Mouse (Mus musculus) MEL (cell line): ENCODE data around the gene Slc35e2. TPM values are rescaled to one million over a fixed set of nuclear protein-coding genes. Genes with fewer than 3 reads are reported as not detected.

Source experiments
- DNase-seq: peaks from one replicate; pipeline ENCODE4 v3.0.0; 2011; ENCODE audit warnings: low read depth, low spot score
- H3K27ac ChIP-seq: 2 replicates; pipeline ENCODE4 v1.5.1; 2012; ENCODE audit warnings: low read depth, mild to moderate bottlenecking, control low read depth, low read length, moderate library complexity; ENCODE audit not compliant: control insufficient read depth
- H3K27me3 ChIP-seq, 2 experiments: fragments of 150-350 bp in 1 of 2; sonication (generic) in 1 of 2; 2 replicates each; pipeline ENCODE4 v1.6.1; 2012; ENCODE audit warnings: low read length in 2 of 2, mild to moderate bottlenecking in 2 of 2, improper control_type of control experiment in 1 of 2, moderate library complexity in 1 of 2; ENCODE audit not compliant: insufficient read depth in 2 of 2, control insufficient read depth in 1 of 2
- H3K36me3 ChIP-seq, 2 experiments: 2 replicates each; pipeline ENCODE4 v1.6.1; 2012 to 2014; ENCODE audit warnings: low read length in 2 of 2, improper control_type of control experiment in 1 of 2, inconsistent platforms in 1 of 2, mild to moderate bottlenecking in 1 of 2; ENCODE audit not compliant: insufficient read depth in 2 of 2, control insufficient read depth in 1 of 2
- H3K4me1 ChIP-seq, 2 experiments: fragments of 150-350 bp in 1 of 2; sonication (generic) in 1 of 2; 2 replicates each; pipeline ENCODE4 v1.6.1; 2012; ENCODE audit warnings: low read length in 2 of 2, improper control_type of control experiment in 1 of 2, mild to moderate bottlenecking in 1 of 2; ENCODE audit not compliant: insufficient read depth in 2 of 2, control insufficient read depth in 1 of 2
- H3K4me3 ChIP-seq, 2 experiments: fragments of 150-350 bp in 1 of 2; sonication (generic) in 1 of 2; 2 replicates each; pipeline ENCODE4 v1.5.1; 2012; ENCODE audit warnings: low read depth in 2 of 2, low read length in 2 of 2, mild to moderate bottlenecking in 2 of 2, moderate library complexity in 2 of 2, control low read depth in 1 of 2, improper control_type of control experiment in 1 of 2; ENCODE audit not compliant: control insufficient read depth in 1 of 2, insufficient read depth in 1 of 2
- H3K79me2 ChIP-seq: 2 replicates; pipeline ENCODE4 v1.6.1; 2012; ENCODE audit warnings: mild to moderate bottlenecking, low read length, moderate library complexity; ENCODE audit not compliant: control insufficient read depth, poor library complexity, insufficient read depth
- H3K9ac ChIP-seq: 2 replicates; pipeline ENCODE4 v1.6.1; 2012; ENCODE audit warnings: low read depth, mild to moderate bottlenecking, control low read depth, low read length, moderate library complexity; ENCODE audit not compliant: control insufficient read depth, poor library complexity, severe bottlenecking
- H3K9me3 ChIP-seq: fragments of 150-350 bp; sonication (generic); replicated peaks from 2 replicates; pipeline ENCODE4 v1.6.1; 2012; ENCODE audit warnings: mild to moderate bottlenecking, low read length, improper control_type of control experiment, moderate library complexity; ENCODE audit not compliant: insufficient read depth
- CHD2 ChIP-seq: IDR thresholded peaks from 2 replicates; pipeline ENCODE4 v1.6.1; 2011; ENCODE audit warnings: low read length, improper control_type of control experiment
- E2F4 ChIP-seq: IDR thresholded peaks from 2 replicates; pipeline ENCODE4 v1.6.1; 2011; ENCODE audit warnings: low read depth, low read length, improper control_type of control experiment, borderline replicate concordance
- ELF1 ChIP-seq: IDR thresholded peaks from 2 replicates; pipeline ENCODE4 v1.6.1; 2014; ENCODE audit warnings: low read depth, mild to moderate bottlenecking, inconsistent platforms, low read length, improper control_type of control experiment, moderate library complexity
- EP300 ChIP-seq, 2 experiments: IDR thresholded peaks; 2 replicates each; pipeline ENCODE4 v1.6.1; 2011; ENCODE audit warnings: improper control_type of control experiment in 2 of 2, low read length in 2 of 2, low read depth in 1 of 2, mild to moderate bottlenecking in 1 of 2
- ETS1 ChIP-seq: IDR thresholded peaks from 2 replicates; pipeline ENCODE4 v1.6.1; 2012; ENCODE audit warnings: low read depth, mild to moderate bottlenecking, inconsistent platforms, low read length, improper control_type of control experiment, moderate library complexity
- GABPA ChIP-seq: IDR thresholded peaks from 2 replicates; pipeline ENCODE4 v1.6.1; 2012; ENCODE audit warnings: low read depth, mild to moderate bottlenecking, inconsistent platforms, low read length, improper control_type of control experiment, moderate library complexity
- GATA1 ChIP-seq: IDR thresholded peaks from 2 replicates; pipeline ENCODE4 v1.6.1; 2011; ENCODE audit warnings: low read depth, low read length, improper control_type of control experiment
- HCFC1 ChIP-seq: IDR thresholded peaks from 2 replicates; pipeline ENCODE4 v1.6.1; 2012; ENCODE audit warnings: low read depth, mild to moderate bottlenecking, inconsistent platforms, low read length, improper control_type of control experiment, moderate library complexity
- JUND ChIP-seq: IDR thresholded peaks from 2 replicates; pipeline ENCODE4 v1.6.1; 2011; ENCODE audit warnings: low read depth, mild to moderate bottlenecking, improper control_type of control experiment, low read length
- KAT2A ChIP-seq: conservative IDR thresholded peaks from 2 replicates; pipeline ENCODE4 v1.6.1; 2012; ENCODE audit warnings: low read depth, low read length, improper control_type of control experiment, inconsistent platforms
- MAFK ChIP-seq: IDR thresholded peaks from 2 replicates; pipeline ENCODE4 v1.6.1; 2011; ENCODE audit warnings: low read depth, mild to moderate bottlenecking, low read length, improper control_type of control experiment, borderline replicate concordance
- MAX ChIP-seq: IDR thresholded peaks from 2 replicates; pipeline ENCODE4 v1.6.1; 2011; ENCODE audit warnings: low read length, improper control_type of control experiment
- MAZ ChIP-seq: IDR thresholded peaks from 2 replicates; pipeline ENCODE4 v1.6.1; 2012; ENCODE audit warnings: low read depth, mild to moderate bottlenecking, inconsistent platforms, low read length, improper control_type of control experiment
- MEF2A ChIP-seq: IDR thresholded peaks from 2 replicates; pipeline ENCODE4 v1.6.1; 2014; ENCODE audit warnings: low read depth, mild to moderate bottlenecking, inconsistent platforms, low read length, improper control_type of control experiment; ENCODE audit not compliant: poor library complexity, insufficient replicate concordance, severe bottlenecking; ENCODE audit errors: extremely low read depth
- MXI1 ChIP-seq: IDR thresholded peaks from 2 replicates; pipeline ENCODE4 v1.6.1; 2011; ENCODE audit warnings: mild to moderate bottlenecking, low read depth, low read length, improper control_type of control experiment
- MYB ChIP-seq: IDR thresholded peaks from 2 replicates; pipeline ENCODE4 v1.6.1; 2011; ENCODE audit warnings: mild to moderate bottlenecking, low read depth, low read length, improper control_type of control experiment
- NELFE ChIP-seq: IDR thresholded peaks from 2 replicates; pipeline ENCODE4 v1.6.1; 2011; ENCODE audit warnings: low read depth, low read length, improper control_type of control experiment
- NRF1 ChIP-seq: IDR thresholded peaks from 2 replicates; pipeline ENCODE4 v1.6.1; 2014; ENCODE audit warnings: low read depth, mild to moderate bottlenecking, inconsistent platforms, low read length, improper control_type of control experiment, moderate library complexity; ENCODE audit not compliant: poor library complexity, insufficient read depth, severe bottlenecking
- POLR2AphosphoS2 ChIP-seq: IDR thresholded peaks from 2 replicates; pipeline ENCODE4 v1.6.1; 2011; ENCODE audit warnings: low read length, improper control_type of control experiment
- RAD21 ChIP-seq: IDR thresholded peaks from 2 replicates; pipeline ENCODE4 v1.6.1; 2011; ENCODE audit warnings: mild to moderate bottlenecking, low read depth, low read length, improper control_type of control experiment
- SMC3 ChIP-seq: IDR thresholded peaks from 2 replicates; pipeline ENCODE4 v1.6.1; 2011; ENCODE audit warnings: low read depth, low read length, improper control_type of control experiment
- TBP ChIP-seq: IDR thresholded peaks from 2 replicates; pipeline ENCODE4 v1.8.0; 2011; ENCODE audit warnings: low read depth, low read length, improper control_type of control experiment
- USF1 ChIP-seq: IDR thresholded peaks from 2 replicates; pipeline ENCODE4 v1.6.1; 2014; ENCODE audit warnings: low read depth, mild to moderate bottlenecking, inconsistent platforms, low read length, improper control_type of control experiment, moderate library complexity
- ZC3H11A ChIP-seq: IDR thresholded peaks from 2 replicates; pipeline ENCODE4 v1.6.1; 2012; ENCODE audit warnings: low read depth, mild to moderate bottlenecking, inconsistent platforms, low read length, improper control_type of control experiment
- ZKSCAN1 ChIP-seq: IDR thresholded peaks from 2 replicates; pipeline ENCODE4 v1.6.1; 2012; ENCODE audit warnings: low read depth, mild to moderate bottlenecking, inconsistent platforms, low read length, improper control_type of control experiment, moderate library complexity
- polyA plus RNA-seq, 2 experiments: library from polyadenylated mRNA; stranded (reverse) in 1 of 2; unstranded in 1 of 2; fragments of >175 nt in 1 of 2; fragments of >200 nt in 1 of 2; gene quantifications; 2 replicates each; pipeline versions ENCODE4 v1.2.1 to v1.2.4; 2012; ENCODE audit warnings: low replicate concordance in 2 of 2, low read depth in 1 of 2; ENCODE audit not compliant: insufficient read length in 2 of 2, insufficient read depth in 1 of 2, missing spikeins in 1 of 2
- total RNA-seq: library from RNA; depleted of rRNA; stranded (reverse); fragments of 300-350 nt; gene quantifications from 2 replicates; pipeline ENCODE4 v1.2.3, GENCODE M21; 2012

The Slc35e2 gene
- total and polyA plus RNA-seq, 3 experiments = 6.4 to 9.9 TPM; not detected in 1

DNA sequence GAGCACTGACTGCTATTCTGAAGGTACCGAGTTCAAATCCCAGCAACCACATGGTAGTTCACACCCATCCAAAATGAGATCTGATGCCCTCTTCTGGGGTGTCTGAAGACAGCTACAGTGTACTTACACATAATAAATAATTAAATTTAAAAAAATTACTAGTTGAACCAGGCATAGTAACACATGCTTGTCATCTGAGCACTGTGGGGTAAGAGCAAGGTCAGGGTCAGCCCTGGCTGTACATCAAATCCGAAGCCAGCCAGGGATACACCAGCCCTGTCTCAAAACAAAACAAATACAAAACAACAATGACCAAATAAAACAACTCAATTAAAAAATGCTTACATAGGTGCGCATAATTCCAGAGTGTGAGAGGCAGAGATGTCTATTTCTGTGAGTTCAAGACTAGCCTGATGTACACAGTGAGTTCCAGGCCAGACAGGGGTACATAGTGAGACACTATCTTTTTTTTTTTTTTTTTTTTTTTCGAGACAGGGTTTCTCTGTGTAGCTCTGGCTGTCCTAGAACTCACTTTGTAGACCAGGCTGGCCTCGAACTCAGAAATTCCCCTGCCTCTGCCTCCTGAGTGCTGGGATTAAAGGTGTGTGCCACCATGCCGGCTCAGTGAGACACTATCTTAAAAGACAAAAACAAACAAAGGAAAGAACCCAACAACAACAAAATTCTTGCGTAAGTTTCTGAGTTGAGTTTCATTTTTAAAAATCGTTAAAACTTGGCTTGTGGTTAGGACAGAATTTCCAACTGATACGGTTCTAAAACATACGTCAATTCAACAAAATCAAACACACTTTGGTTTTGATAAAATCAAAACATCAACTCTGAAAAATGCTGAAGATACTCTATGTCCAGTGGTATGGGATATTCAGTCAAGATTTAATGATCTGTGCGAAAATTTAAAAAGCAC is 1.1 kb upstream of the Slc35e2 start (continued):
- peak in 1 of 2 experiments; percentile 18; a peak in 1 of 4 replicates for TF ChIP-seq EP300 (IDR thresholded peaks at IDR 0.05; ENCODE audit: low read depth in 1 of 2, low read length in 2 of 2)
- no peak for TF ChIP-seq SMC3
- TF ChIP-seq RAD21 = no peak
- TF ChIP-seq CHD2 = no peak
- no peak for TF ChIP-seq TBP
- TF ChIP-seq GABPA = no peak
- TF ChIP-seq MAX = 0 out of 2 replicates have a peak, but pooled peaks have one; percentile 30
- no peak for TF ChIP-seq GATA1
- no peak for TF ChIP-seq POLR2AphosphoS2
- no peak for TF ChIP-seq NRF1
- TF ChIP-seq MYB = no peak
- no peak for TF ChIP-seq ZC3H11A
- TF ChIP-seq ELF1 = no peak
- no peak for TF ChIP-seq ZKSCAN1
- TF ChIP-seq, all 39 proteins: peak for 5

DNA sequence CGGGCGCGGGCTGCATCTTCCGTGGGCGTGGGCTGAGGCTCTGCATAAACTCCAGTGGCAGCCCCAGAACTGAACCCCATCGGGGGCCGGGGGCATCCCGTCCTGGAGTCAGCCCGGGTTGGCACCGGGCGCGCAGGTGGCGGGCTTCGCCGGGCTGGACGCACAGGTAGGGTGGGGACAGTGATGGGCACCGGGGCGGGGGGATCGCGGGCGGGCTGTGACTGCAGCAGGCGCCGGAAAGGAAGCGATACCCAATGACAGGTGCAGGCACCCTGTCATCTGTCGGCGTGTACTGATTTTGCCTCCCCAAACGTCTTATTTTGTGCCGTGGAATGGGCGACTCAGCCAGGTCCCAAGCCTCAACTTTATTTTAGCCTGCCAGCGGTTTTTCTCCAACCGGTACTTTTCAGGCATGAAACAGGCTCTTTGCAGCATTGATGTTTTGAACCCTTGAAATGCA is 811 bp downstream of the Slc35e2 start:
- Histone ChIP-seq H3K79me2 (peaks cover 9% of the 10 kb centered on the region), H3K27ac (peak overlapping the region; percentile 97), H3K36me3 (peaks cover 0 to 31% of the 10 kb centered on the region in 2 experiments; a peak in 2 of 4 replicates), H3K4me1 (peaks cover 17 to 19% of the 10 kb centered on the region in 2 experiments), H3K4me3 (peak overlapping the region; percentile 81 to 92), H3K9ac (peak overlapping the region; percentile 86), H3K27me3 (no peaks in the 10 kb centered on the region), H3K9me3 (no peaks in the 10 kb centered on the region)
- TF ChIP-seq ELF1 = no peak
- no peak for TF ChIP-seq KAT2A
- TF ChIP-seq GATA1 = no peak
- no peak for TF ChIP-seq GABPA
- TF ChIP-seq MXI1 = peak; percentile 55
- no peak for TF ChIP-seq MAFK
- TF ChIP-seq ETS1 = no peak
- TF ChIP-seq E2F4 = no peak
- no peak for TF ChIP-seq HCFC1
- no peak for TF ChIP-seq MEF2A
- no peak for TF ChIP-seq TBP
- TF ChIP-seq MAZ = peak; percentile 4; the same call in 1 of the 2 replicates
- no peak for TF ChIP-seq JUND
- no peak for TF ChIP-seq USF1
- no peak for TF ChIP-seq NELFE
- DNase-seq = no peak
